22 mouse cellular contexts compared by ENCODE assay signal in genomic region chr1:170489450-170489849, GRCm38 (mm10).
DNase-seq lines count a peak whose midpoint lies in the region; ATAC-seq and TF ChIP-seq lines count a peak whose summit lies in the region.
"Had no signal": no experiment of that assay in that cellular context is flagged by ENCODE, and none has a peak within 500 bp of the region (broad histone marks: within the 10 kb centered on the region; RNA-seq: fewer than 3 reads in every experiment).

No protein-coding gene starts in this region.

- H3K4me1 ChIP-seq in forebrain, embryonic 13.5 days: peaks cover 36% of the 10 kb centered on the region
- peaks cover 31% of the 10 kb centered on the region for H3K4me1 ChIP-seq in forebrain, embryonic 10.5 days
- peaks cover 4% of the 10 kb centered on the region; the same call in 1 of the 2 replicates for H3K4me1 ChIP-seq in forebrain, postnatal 0 days (ENCODE audit: insufficient read depth)
- H3K4me1 ChIP-seq: embryonic facial prominence, embryonic 15.5 days; limb, embryonic 13.5 days had no signal

- DNase-seq in forebrain, embryonic 10.5 days (ENCODE audit: extremely low spot score, low spot score): no peak
- DNase-seq in left cerebral cortex, postnatal 14 days (ENCODE audit: low spot score in 2 of 2): peak; percentile 62 to 69
- no peak for DNase-seq in left cerebral cortex, postnatal 10 days (ENCODE audit: extremely low spot score in 1 of 2, low spot score in 2 of 2)
- DNase-seq in brain, adult 2 months (ENCODE audit: low read depth, low spot score): peak; percentile 71
- DNase-seq in forebrain, postnatal 0 days: peak; percentile 39
- no peak for DNase-seq in embryo, embryonic 10 days (ENCODE audit: low spot score)
- DNase-seq in urinary bladder, adult 2 months (ENCODE audit: low spot score): no peak
- DNase-seq: adrenal gland, postnatal 25 days; cerebellum, adult 11 months; kidney, adult 8-10 months; kidney, postnatal 14 days; liver, embryonic 13.5 days; lung, embryonic 14.5 days; midbrain, embryonic 14.5 days; thymus, adult 18-20 months; thymus, postnatal 4 days had no signal

- no peak overlapping the region for H3K4me3 ChIP-seq in forebrain, embryonic 13.5 days
- H3K4me3 ChIP-seq in forebrain, embryonic 10.5 days: no peak overlapping the region
- no peak overlapping the region for H3K4me3 ChIP-seq in forebrain, postnatal 0 days (ENCODE audit: low read depth, low read length)
- H3K4me3 ChIP-seq: embryonic facial prominence, embryonic 15.5 days; heart, embryonic 10.5 days; hindbrain, embryonic 15.5 days; limb, embryonic 13.5 days; liver, embryonic 13.5 days had no signal

- no peak overlapping the region for H3K9ac ChIP-seq in forebrain, embryonic 13.5 days
- no peak overlapping the region for H3K9ac ChIP-seq in forebrain, postnatal 0 days
- H3K9ac ChIP-seq: embryonic facial prominence, embryonic 15.5 days; hindbrain, embryonic 15.5 days; limb, embryonic 13.5 days; liver, embryonic 13.5 days; lung, embryonic 14.5 days had no signal

- H3K9me3 ChIP-seq in forebrain, embryonic 13.5 days (replicated peaks): no peaks in the 10 kb centered on the region
- H3K9me3 ChIP-seq in forebrain, embryonic 10.5 days: no peaks in the 10 kb centered on the region
- no peaks in the 10 kb centered on the region for H3K9me3 ChIP-seq in forebrain, postnatal 0 days (ENCODE audit: low read length)
- H3K9me3 ChIP-seq: embryonic facial prominence, embryonic 15.5 days; heart, embryonic 10.5 days; hindbrain, embryonic 15.5 days; limb, embryonic 13.5 days; liver, embryonic 13.5 days had no signal

- intact Hi-C loops in left cerebral cortex, postnatal 14 days (cut with DNase I): no loop called here
- intact Hi-C loops in left cerebral cortex, postnatal 10 days (cut with DNase I): no loop called here

- ATAC-seq in forebrain, embryonic 13.5 days: peak; percentile 52; the same call in 1 of the 2 replicates
- peak; percentile 68 for ATAC-seq in forebrain, postnatal 0 days
- ATAC-seq: CD4-positive, CD25-positive, alpha-beta regulatory T cell, adult 4 months had no signal

- TF ChIP-seq CTCF in forebrain, postnatal 0 days (IDR thresholded peaks at IDR 0.05; ENCODE audit: low read depth): no peak

- no peaks in the 10 kb centered on the region for H3K36me3 ChIP-seq in forebrain, embryonic 13.5 days (ENCODE audit: poor library complexity, severe bottlenecking)
- no peaks in the 10 kb centered on the region for H3K36me3 ChIP-seq in forebrain, embryonic 10.5 days (replicated peaks)
- no peaks in the 10 kb centered on the region for H3K36me3 ChIP-seq in forebrain, postnatal 0 days (ENCODE audit: insufficient read depth)
- H3K36me3 ChIP-seq: embryonic facial prominence, embryonic 15.5 days; heart, embryonic 10.5 days; hindbrain, embryonic 15.5 days; limb, embryonic 13.5 days; liver, embryonic 13.5 days had no signal

- H3K27ac ChIP-seq in forebrain, embryonic 13.5 days: no peak overlapping the region
- no peak overlapping the region for H3K27ac ChIP-seq in forebrain, embryonic 10.5 days
- 0 out of 2 replicates have a peak overlapping the region, but pooled peaks have one; percentile 21 for H3K27ac ChIP-seq in forebrain, postnatal 0 days (ENCODE audit: low read depth, low read length)
- H3K27ac ChIP-seq: embryonic facial prominence, embryonic 15.5 days; hindbrain, embryonic 15.5 days; limb, embryonic 13.5 days; liver, embryonic 13.5 days had no signal

- no peaks in the 10 kb centered on the region for H3K27me3 ChIP-seq in forebrain, embryonic 13.5 days
- H3K27me3 ChIP-seq in forebrain, embryonic 10.5 days (ENCODE audit: poor library complexity, severe bottlenecking): no peaks in the 10 kb centered on the region
- H3K27me3 ChIP-seq in forebrain, postnatal 0 days (ENCODE audit: insufficient read depth, low read length): no peaks in the 10 kb centered on the region
- H3K27me3 ChIP-seq: embryonic facial prominence, embryonic 15.5 days; hindbrain, embryonic 15.5 days; limb, embryonic 13.5 days; liver, embryonic 13.5 days had no signal

- H3K4me2 ChIP-seq in forebrain, embryonic 13.5 days: no peak overlapping the region
- H3K4me2 ChIP-seq in forebrain, postnatal 0 days (ENCODE audit: low read depth): no peak overlapping the region
- H3K4me2 ChIP-seq: embryonic facial prominence, embryonic 15.5 days; hindbrain, embryonic 15.5 days; limb, embryonic 13.5 days; liver, embryonic 13.5 days; lung, embryonic 14.5 days had no signal

- WGBS in forebrain, embryonic 13.5 days: 74% methylated on average over 6 of the region's 6 CpGs
- 85% methylated on average over 6 of the region's 6 CpGs for WGBS in forebrain, embryonic 10.5 days
- WGBS in forebrain, postnatal 0 days: 36% methylated on average over 6 of the region's 6 CpGs

Comparison
In these comparisons a context has a peak if more than half of its experiments do, and no peak if none do; other contexts are left out.
1. DNase-seq: peak in left cerebral cortex, postnatal 14 days (2 of 2), brain, adult 2 months (single experiment) and forebrain, postnatal 0 days (single experiment); none in forebrain, embryonic 10.5 days (single experiment), left cerebral cortex, postnatal 10 days (0 of 2), embryo, embryonic 10 days (single experiment) and urinary bladder, adult 2 months (single experiment).